Mouse (Mus musculus): ENCODE results near the gene Trim44. TPM values are rescaled to one million over a fixed set of nuclear protein-coding genes. Genes with fewer than 3 reads are reported as not detected.

Trim44 gene
- total and polyA plus RNA-seq, 2 experiments from 2014 or later: 50.6 to 114 TPM

GRCm38 (mm10) chr2:102252651-102253050, 155.0 kb downstream of the Trim44 start:
- Histone ChIP-seq H3K36me3 (ENCODE audit: insufficient read depth, low read length) (no peaks in the 10 kb centered on the region), H3K4me2 (ENCODE audit: low read depth, low read length, poor library complexity, severe bottlenecking) (no peak overlapping the region), H3K4me1 (ENCODE audit: insufficient read depth, low read length) (no peaks in the 10 kb centered on the region), H3K4me3 (ENCODE audit: low read depth, low read length) (no peak overlapping the region), H3K27ac (ENCODE audit: low read depth, low read length) (no peak overlapping the region), H3K9ac (replicated peaks; ENCODE audit: low read length, poor library complexity, severe bottlenecking) (no peak overlapping the region), H3K27me3 (ENCODE audit: insufficient read depth, low read length) (no peaks in the 10 kb centered on the region), H3K9me3 (ENCODE audit: low read length) (no peaks in the 10 kb centered on the region)
- no peak for TF ChIP-seq CTCF (IDR thresholded peaks at IDR 0.05)
- no peak for ATAC-seq (ENCODE audit: low FRiP score)
- no peak for DNase-seq (ENCODE audit: low spot score)
- 67% methylated on average over 4 of the region's 4 CpGs for WGBS

Other genes with a start within 250 kb of the Trim44 start
- 25.0 and 26.6 TPM in 2 replicates for gene Ldlrad3, start 221.4 kb downstream of the Trim44 start, total RNA-seq (2014; rRNA removed)
- gene Ldlrad3, start 221.4 kb downstream of the Trim44 start, polyA plus RNA-seq (2015; fragmentation: Nextera tagmentation; extraction: Ambion mirVana): 17.6 and 18.4 TPM in 2 replicates
- 78.9 and 91.8 TPM in 2 replicates for gene Fjx1, start 44.7 kb upstream of the Trim44 start, total RNA-seq (2014; rRNA removed)
- gene Fjx1, start 44.7 kb upstream of the Trim44 start, polyA plus RNA-seq (2015; fragmentation: Nextera tagmentation; extraction: Ambion mirVana): 27.1 and 28.5 TPM in 2 replicates
- 4.8 and 9.6 TPM in 2 replicates for gene Pamr1, start 142.2 kb upstream of the Trim44 start, total RNA-seq (2014; rRNA removed)
- 10.3 and 11.6 TPM in 2 replicates for gene Pamr1, start 142.2 kb upstream of the Trim44 start, polyA plus RNA-seq (2015; fragmentation: Nextera tagmentation; extraction: Ambion mirVana)

All from midbrain, postnatal 0 days (tissue).